Mouse (Mus musculus): ENCODE measurements around the gene 4930503B20Rik. TPM values are rescaled to one million over a fixed set of nuclear protein-coding genes. Genes with fewer than 3 reads are reported as not detected.

4930503B20Rik gene
- polyA plus RNA-seq, 1 experiment from 2014 or later: not detected

GRCm38 (mm10) chr3:146628227-146628982 lies 22.7 kb downstream of the 4930503B20Rik start:
- Histone ChIP-seq H3K9ac (ENCODE audit: low read length) (no peak overlapping the region), H3K4me2 (ENCODE audit: low read depth, low read length) (no peak overlapping the region), H3K4me1 (replicated peaks; ENCODE audit: control insufficient read depth, insufficient read depth, low read length) (no peaks in the 10 kb centered on the region), H3K36me3 (ENCODE audit: control insufficient read depth, insufficient read depth, low read length) (no peaks in the 10 kb centered on the region), H3K27me3 (ENCODE audit: control insufficient read depth, insufficient read depth, low read depth, low read length) (no peaks in the 10 kb centered on the region), H3K9me3 (ENCODE audit: control insufficient read depth, low read length) (no peaks in the 10 kb centered on the region), H3K4me3 (ENCODE audit: low read length) (no peak overlapping the region), H3K27ac (ENCODE audit: low read length) (no peak overlapping the region)
- 54% methylated on average over 8 of the region's 8 CpGs for WGBS
- no peak for ATAC-seq (ENCODE audit: low read depth)

- Histone ChIP-seq H3K36me3 (ENCODE audit: control insufficient read depth, insufficient read depth, low read length) (no peaks in the 10 kb centered on the region), H3K4me1 (replicated peaks; ENCODE audit: control insufficient read depth, insufficient read depth, low read length) (no peaks in the 10 kb centered on the region), H3K27me3 (ENCODE audit: control insufficient read depth, insufficient read depth, low read depth, low read length) (no peaks in the 10 kb centered on the region), H3K9ac (ENCODE audit: low read length) (no peak overlapping the region), H3K4me2 (ENCODE audit: low read depth, low read length) (no peak overlapping the region), H3K27ac (ENCODE audit: low read length) (no peak overlapping the region), H3K4me3 (ENCODE audit: low read length) (no peak overlapping the region), H3K9me3 (ENCODE audit: control insufficient read depth, low read length) (no peaks in the 10 kb centered on the region)
- WGBS: 75% methylated on average over 4 of the region's 4 CpGs
- no peak for ATAC-seq (ENCODE audit: low read depth)
Observed at GRCm38 (mm10) chr3:146625766-146626165, 25.4 kb downstream of the 4930503B20Rik start.

- 84% methylated on average over 11 of the region's 11 CpGs for WGBS
- H3K27me3 ChIP-seq (ENCODE audit: control insufficient read depth, insufficient read depth, low read depth, low read length): no peaks in the 10 kb centered on the region
Observed at GRCm38 (mm10) chr3:146621966-146622365, 29.2 kb downstream of the 4930503B20Rik start.

GRCm38 (mm10) chr3:146620555-146621249 lies 30.4 kb downstream of the 4930503B20Rik start:
- ATAC-seq (ENCODE audit: low read depth): no peak
- Histone ChIP-seq H3K4me2 (ENCODE audit: low read depth, low read length) (no peak overlapping the region), H3K36me3 (ENCODE audit: control insufficient read depth, insufficient read depth, low read length) (no peaks in the 10 kb centered on the region), H3K27ac (ENCODE audit: low read length) (no peak overlapping the region), H3K27me3 (ENCODE audit: control insufficient read depth, insufficient read depth, low read depth, low read length) (no peaks in the 10 kb centered on the region), H3K4me1 (replicated peaks; ENCODE audit: control insufficient read depth, insufficient read depth, low read length) (no peaks in the 10 kb centered on the region), H3K9me3 (ENCODE audit: control insufficient read depth, low read length) (no peaks in the 10 kb centered on the region), H3K4me3 (ENCODE audit: low read length) (no peak overlapping the region), H3K9ac (ENCODE audit: low read length) (no peak overlapping the region)
- WGBS: 71% methylated on average over 14 of the region's 14 CpGs

More at GRCm38 (mm10) chr3:146621966-146622365, 29.2 kb downstream of the 4930503B20Rik start:
- no peak for ATAC-seq (ENCODE audit: low read depth)
- Histone ChIP-seq H3K9ac (ENCODE audit: low read length) (no peak overlapping the region), H3K4me1 (replicated peaks; ENCODE audit: control insufficient read depth, insufficient read depth, low read length) (no peaks in the 10 kb centered on the region), H3K9me3 (ENCODE audit: control insufficient read depth, low read length) (no peaks in the 10 kb centered on the region), H3K27ac (ENCODE audit: low read length) (no peak overlapping the region), H3K4me3 (ENCODE audit: low read length) (no peak overlapping the region), H3K36me3 (ENCODE audit: control insufficient read depth, insufficient read depth, low read length) (no peaks in the 10 kb centered on the region), H3K4me2 (ENCODE audit: low read depth, low read length) (no peak overlapping the region)

GRCm38 (mm10) chr3:146620101-146620500 lies 31.0 kb downstream of the 4930503B20Rik start:
- no peak overlapping the region for H3K4me2 ChIP-seq (ENCODE audit: low read depth, low read length)

GRCm38 (mm10) chr3:146618357-146618756 lies 32.8 kb downstream of the 4930503B20Rik start:
- ATAC-seq (ENCODE audit: low read depth): no peak
- no peaks in the 10 kb centered on the region for H3K36me3 ChIP-seq (ENCODE audit: control insufficient read depth, insufficient read depth, low read length)

More at GRCm38 (mm10) chr3:146620101-146620500, 31.0 kb downstream of the 4930503B20Rik start:
- Histone ChIP-seq H3K4me1 (replicated peaks; ENCODE audit: control insufficient read depth, insufficient read depth, low read length) (no peaks in the 10 kb centered on the region), H3K9me3 (ENCODE audit: control insufficient read depth, low read length) (no peaks in the 10 kb centered on the region), H3K27me3 (ENCODE audit: control insufficient read depth, insufficient read depth, low read depth, low read length) (no peaks in the 10 kb centered on the region), H3K9ac (ENCODE audit: low read length) (no peak overlapping the region), H3K27ac (ENCODE audit: low read length) (no peak overlapping the region), H3K4me3 (ENCODE audit: low read length) (no peak overlapping the region), H3K36me3 (ENCODE audit: control insufficient read depth, insufficient read depth, low read length) (no peaks in the 10 kb centered on the region)
- no peak for ATAC-seq (ENCODE audit: low read depth)
- WGBS: 79% methylated on average over 10 of the region's 10 CpGs

GRCm38 (mm10) chr3:146617946-146618345 lies 33.2 kb downstream of the 4930503B20Rik start:
- Histone ChIP-seq H3K4me2 (ENCODE audit: low read depth, low read length) (no peak overlapping the region), H3K27me3 (ENCODE audit: control insufficient read depth, insufficient read depth, low read depth, low read length) (no peaks in the 10 kb centered on the region), H3K27ac (ENCODE audit: low read length) (no peak overlapping the region), H3K9ac (ENCODE audit: low read length) (no peak overlapping the region), H3K4me1 (replicated peaks; ENCODE audit: control insufficient read depth, insufficient read depth, low read length) (no peaks in the 10 kb centered on the region), H3K9me3 (ENCODE audit: control insufficient read depth, low read length) (no peaks in the 10 kb centered on the region), H3K4me3 (ENCODE audit: low read length) (no peak overlapping the region), H3K36me3 (ENCODE audit: control insufficient read depth, insufficient read depth, low read length) (no peaks in the 10 kb centered on the region)
- ATAC-seq (ENCODE audit: low read depth): no peak

More at GRCm38 (mm10) chr3:146618357-146618756, 32.8 kb downstream of the 4930503B20Rik start:
- Histone ChIP-seq H3K4me1 (replicated peaks; ENCODE audit: control insufficient read depth, insufficient read depth, low read length) (no peaks in the 10 kb centered on the region), H3K9ac (ENCODE audit: low read length) (no peak overlapping the region), H3K27me3 (ENCODE audit: control insufficient read depth, insufficient read depth, low read depth, low read length) (no peaks in the 10 kb centered on the region), H3K4me3 (ENCODE audit: low read length) (no peak overlapping the region), H3K27ac (ENCODE audit: low read length) (no peak overlapping the region), H3K9me3 (ENCODE audit: control insufficient read depth, low read length) (no peaks in the 10 kb centered on the region), H3K4me2 (ENCODE audit: low read depth, low read length) (no peak overlapping the region)
- WGBS: 49% methylated on average over 4 of the region's 4 CpGs

GRCm38 (mm10) chr3:146616533-146617283 lies 34.4 kb downstream of the 4930503B20Rik start:
- Histone ChIP-seq H3K4me1 (replicated peaks; ENCODE audit: control insufficient read depth, insufficient read depth, low read length) (no peaks in the 10 kb centered on the region), H3K9me3 (ENCODE audit: control insufficient read depth, low read length) (no peaks in the 10 kb centered on the region), H3K27me3 (ENCODE audit: control insufficient read depth, insufficient read depth, low read depth, low read length) (no peaks in the 10 kb centered on the region), H3K36me3 (ENCODE audit: control insufficient read depth, insufficient read depth, low read length) (no peaks in the 10 kb centered on the region), H3K4me3 (ENCODE audit: low read length) (no peak overlapping the region), H3K4me2 (ENCODE audit: low read depth, low read length) (no peak overlapping the region), H3K27ac (ENCODE audit: low read length) (no peak overlapping the region), H3K9ac (ENCODE audit: low read length) (no peak overlapping the region)
- WGBS: 63% methylated on average over 5 of the region's 5 CpGs
- ATAC-seq (ENCODE audit: low read depth): no peak

- ATAC-seq (ENCODE audit: low read depth): no peak
- H3K9ac ChIP-seq (ENCODE audit: low read length): no peak within 1 kb of the TSS
Observed at GRCm38 (mm10) chr3:146615496-146615895, 35.6 kb downstream of the 4930503B20Rik start, which contains the start of gene Dnase2b. Dnase2b (minus strand) TSS chr3:146615596.

More at GRCm38 (mm10) chr3:146615496-146615895, 35.6 kb downstream of the 4930503B20Rik start, which contains the start of gene Dnase2b:
- Histone ChIP-seq H3K4me1 (replicated peaks; ENCODE audit: control insufficient read depth, insufficient read depth, low read length) (no peaks in the 10 kb centered on the region), H3K4me3 (ENCODE audit: low read length) (no peak within 1 kb of the TSS), H3K9me3 (ENCODE audit: control insufficient read depth, low read length) (no peaks in the 10 kb centered on the region), H3K36me3 (ENCODE audit: control insufficient read depth, insufficient read depth, low read length) (no peaks in the 10 kb centered on the region), H3K27me3 (ENCODE audit: control insufficient read depth, insufficient read depth, low read depth, low read length) (no peaks in the 10 kb centered on the region), H3K27ac (ENCODE audit: low read length) (no peak within 1 kb of the TSS), H3K4me2 (ENCODE audit: low read depth, low read length) (no peak within 1 kb of the TSS)
- WGBS: 85% methylated on average over 4 of the region's 4 CpGs
